Mouse (Mus musculus): ENCODE data around the gene Slpi.
A peak's percentile ranks its signal among the peaks of the same experiment; 100 is the strongest.

The Slpi gene

GRCm38 (mm10) chr2:164419489-164419888 lies 30.6 kb upstream of the Slpi start:
- no peak for DNase-seq

GRCm38 (mm10) chr2:164418308-164418875 lies 29.5 kb upstream of the Slpi start:
- peak; percentile 31 for DNase-seq

- peak; percentile 26 for DNase-seq
Measured at GRCm38 (mm10) chr2:164417198-164417597, 28.3 kb upstream of the Slpi start.

- DNase-seq = no peak
Measured at GRCm38 (mm10) chr2:164414581-164414980, 25.7 kb upstream of the Slpi start.

- DNase-seq = no peak
Measured at GRCm38 (mm10) chr2:164414167-164414566, 25.3 kb upstream of the Slpi start.

GRCm38 (mm10) chr2:164407708-164408107 lies 18.8 kb upstream of the Slpi start:
- DNase-seq = peak; percentile 55

GRCm38 (mm10) chr2:164405519-164405918 lies 16.6 kb upstream of the Slpi start:
- no peak for DNase-seq

GRCm38 (mm10) chr2:164405060-164405459 lies 16.2 kb upstream of the Slpi start, which contains the start of gene Matn4:
Matn4 (minus strand) TSS chr2:164405160.
- DNase-seq = no peak

- DNase-seq = no peak
Measured at GRCm38 (mm10) chr2:164404082-164404990, 15.4 kb upstream of the Slpi start.

GRCm38 (mm10) chr2:164403396-164404081 lies 14.6 kb upstream of the Slpi start:
- DNase-seq = no peak

- DNase-seq = peak; percentile 74
Measured at GRCm38 (mm10) chr2:164402906-164403305, 14.0 kb upstream of the Slpi start, which contains the start of gene Rbpjl. Rbpjl (plus strand) TSS chr2:164403141.

- DNase-seq = no peak
Measured at GRCm38 (mm10) chr2:164396911-164397310, 8.0 kb upstream of the Slpi start.

- DNase-seq = no peak
Measured at GRCm38 (mm10) chr2:164396076-164396475, 7.2 kb upstream of the Slpi start.

- no peak for DNase-seq
Measured at GRCm38 (mm10) chr2:164393126-164393525, 4.2 kb upstream of the Slpi start.

- peak; percentile 82 for DNase-seq
Measured at GRCm38 (mm10) chr2:164389499-164389898, 604 bp upstream of the Slpi start.

GRCm38 (mm10) chr2:164386953-164387352 lies 1.9 kb downstream of the Slpi start:
- DNase-seq = peak; percentile 29

- DNase-seq = no peak
Measured at GRCm38 (mm10) chr2:164385927-164386763, 2.8 kb downstream of the Slpi start.

GRCm38 (mm10) chr2:164383656-164384399 lies 5.1 kb downstream of the Slpi start:
- DNase-seq = no peak

GRCm38 (mm10) chr2:164382971-164383370 lies 5.9 kb downstream of the Slpi start:
- DNase-seq = no peak

GRCm38 (mm10) chr2:164381726-164382125 lies 7.2 kb downstream of the Slpi start:
- peak; percentile 32 for DNase-seq

- DNase-seq = no peak
Measured at GRCm38 (mm10) chr2:164377478-164378426, 11.1 kb downstream of the Slpi start.

Data from thymus, postnatal 14 days (tissue).